Mouse (Mus musculus) heart, adult 2 months (tissue): Measurements from ENCODE around the gene Tcte2. TPM values are rescaled to one million over a fixed set of nuclear protein-coding genes. Genes with fewer than 3 reads are reported as not detected.

Experiments used
- DNase-seq, 2 experiments: peaks; one replicate each; pipeline ENCODE4 v3.0.0; 2021
- H3K27ac ChIP-seq: fragments of 200-600 bp; 2 replicates; pipeline ENCODE4 v1.8.1; 2022
- H3K27me3 ChIP-seq: fragments of 200-500 bp; 2 replicates; pipeline ENCODE4 v1.6.1; 2012; ENCODE audit warnings: mild to moderate bottlenecking, low read length, inconsistent platforms, mixed read lengths; ENCODE audit not compliant: control insufficient read depth, insufficient read depth
- H3K36me3 ChIP-seq: fragments of 200-500 bp; 2 replicates; pipeline ENCODE4 v1.6.1; 2012; ENCODE audit warnings: low read length, inconsistent platforms; ENCODE audit not compliant: control insufficient read depth, insufficient read depth
- H3K4me1 ChIP-seq: fragments of 200-500 bp; 2 replicates; pipeline ENCODE4 v1.6.1; 2011; ENCODE audit warnings: low read length; ENCODE audit not compliant: control insufficient read depth, insufficient read depth
- H3K4me3 ChIP-seq: fragments of 200-600 bp; 2 replicates; pipeline ENCODE4 v1.8.1; 2022
- H3K79me2 ChIP-seq: fragments of 200-500 bp; replicated peaks from 2 replicates; pipeline ENCODE4 v1.6.1; 2012; ENCODE audit warnings: mild to moderate bottlenecking, inconsistent platforms, low read length, moderate library complexity, mixed read lengths; ENCODE audit not compliant: control insufficient read depth, insufficient read depth
- H3K9ac ChIP-seq: fragments of 200-500 bp; 2 replicates; pipeline ENCODE4 v1.6.1; 2012; ENCODE audit warnings: low read depth, mild to moderate bottlenecking, control low read depth, inconsistent platforms, low read length, mixed read lengths
- CTCF ChIP-seq: fragments of 200-600 bp; IDR thresholded peaks from 2 replicates; pipeline ENCODE4 v1.8.1; 2022; ENCODE audit warnings: antibody characterized with exemption, mild to moderate bottlenecking, moderate library complexity
- EP300 ChIP-seq: fragments of 200-500 bp; IDR thresholded peaks from 2 replicates; pipeline ENCODE4 v1.6.1; 2011; ENCODE audit warnings: low read depth, low read length, control low read depth; ENCODE audit not compliant: insufficient read depth
- POLR2A ChIP-seq: fragments of 200-500 bp; IDR thresholded peaks from 2 replicates; pipeline ENCODE4 v1.6.1; 2011; ENCODE audit warnings: mild to moderate bottlenecking, low read depth, low read length, control low read depth; ENCODE audit not compliant: insufficient read depth
- WGBS: fragments of 180-500 bp; shearing (Covaris S2); methylation state at CpG from one replicate; pipeline ENCODE4 v1.1.7; 2018; 5-methylcytosine and 5-hydroxymethylcytosine counted together
- intact Hi-C: fragments of 180-260 bp; cut with DNase I; formaldehyde crosslinking; loops from one replicate; pipeline ENCODE4 v1.15.1; 2025
- polyA plus RNA-seq: library from polyadenylated mRNA; depleted of rRNA; stranded (reverse); fragments of >200 nt; gene quantifications from 2 replicates; pipeline ENCODE4 v1.2.3, GENCODE M21; 2012
- total RNA-seq, 2 experiments: library from RNA; stranded (reverse); gene quantifications; 2 replicates each; pipeline ENCODE4 v1.2.3; 2021

Tcte2 gene
- total and polyA plus RNA-seq, 3 experiments, result 2.5 to 6.3 (median 3.8) TPM

DNA sequence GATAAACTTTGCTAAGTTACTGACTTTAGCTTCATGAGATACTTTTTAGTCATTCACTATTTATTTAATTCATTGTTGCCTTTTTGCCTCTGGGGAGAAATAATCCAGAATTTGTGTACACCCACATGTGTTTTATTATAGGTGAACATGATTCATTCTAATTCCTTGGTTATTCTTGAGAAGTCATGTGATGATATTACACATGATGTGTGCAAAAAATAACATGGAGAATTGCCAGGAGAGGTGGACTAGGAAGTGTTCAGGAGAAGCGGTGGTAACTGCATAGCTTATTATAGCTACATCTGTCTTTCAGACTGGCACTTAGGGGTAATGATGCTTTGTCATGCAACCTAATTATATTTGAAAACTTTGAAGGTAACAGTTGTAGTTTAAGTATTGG lies 2.2 kb upstream of the Tcte2 start:
- WGBS, result 18% methylated on average over 1 of the region's 1 CpGs
- intact Hi-C loops, result no loop called here
- Histone ChIP-seq H3K4me3 (no peak overlapping the region), H3K9ac (no peak overlapping the region), H3K27ac (no peak overlapping the region), H3K27me3 (no peaks in the 10 kb centered on the region), H3K36me3 (peaks cover 2% of the 10 kb centered on the region), H3K79me2 (peaks cover 4% of the 10 kb centered on the region), H3K4me1 (peaks cover 2% of the 10 kb centered on the region; the same call in 1 of the 2 replicates)
- no peak for TF ChIP-seq EP300
- no peak for TF ChIP-seq POLR2A
- TF ChIP-seq CTCF, result no peak
- DNase-seq, result no peak

DNA sequence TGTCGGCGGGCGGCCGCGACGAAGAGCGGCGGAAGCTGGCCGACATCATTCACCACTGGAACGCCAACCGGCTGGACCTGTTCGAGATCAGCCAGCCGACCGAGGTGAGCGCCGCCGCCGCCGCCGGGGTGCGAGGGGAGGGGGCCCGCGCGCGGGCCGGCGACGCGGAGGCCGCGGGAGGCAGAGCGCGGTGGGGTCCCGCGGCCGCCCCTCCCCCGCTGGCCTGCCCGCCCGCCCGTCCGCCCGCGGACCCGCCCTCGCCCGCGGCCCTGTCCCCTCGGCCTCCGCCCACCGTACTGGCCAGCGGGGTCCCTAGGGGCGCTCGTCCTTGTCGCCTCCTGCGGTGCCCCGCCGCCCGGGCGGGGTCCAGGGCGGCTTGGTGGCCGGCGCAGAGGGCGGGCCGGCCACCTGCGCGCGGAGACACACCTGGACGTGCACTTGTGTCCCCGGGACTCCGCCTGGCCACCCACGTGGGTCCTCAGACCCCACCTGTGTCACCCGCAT lies 898 bp downstream of the Tcte2 start:
- Histone ChIP-seq H3K36me3 (peaks cover 2% of the 10 kb centered on the region), H3K4me1 (peaks cover 2% of the 10 kb centered on the region; the same call in 1 of the 2 replicates), H3K79me2 (peaks cover 3% of the 10 kb centered on the region; the same call in 1 of the 2 replicates), H3K9ac (peak overlapping the region; percentile 87), H3K27me3 (no peaks in the 10 kb centered on the region), H3K27ac (peak overlapping the region; percentile 78), H3K4me3 (peak overlapping the region; percentile 63)
- TF ChIP-seq EP300 (no peak), CTCF (no peak), POLR2A (no peak)
- intact Hi-C loops, result loop anchor here (1.0 to 2.0 kb wide), 2 partner anchors 60 to 77 kb away; no protein-coding TSS in a partner anchor
- peak; percentile 32 to 49 for DNase-seq
- 4% methylated on average over 52 of the region's 72 CpGs for WGBS

DNA sequence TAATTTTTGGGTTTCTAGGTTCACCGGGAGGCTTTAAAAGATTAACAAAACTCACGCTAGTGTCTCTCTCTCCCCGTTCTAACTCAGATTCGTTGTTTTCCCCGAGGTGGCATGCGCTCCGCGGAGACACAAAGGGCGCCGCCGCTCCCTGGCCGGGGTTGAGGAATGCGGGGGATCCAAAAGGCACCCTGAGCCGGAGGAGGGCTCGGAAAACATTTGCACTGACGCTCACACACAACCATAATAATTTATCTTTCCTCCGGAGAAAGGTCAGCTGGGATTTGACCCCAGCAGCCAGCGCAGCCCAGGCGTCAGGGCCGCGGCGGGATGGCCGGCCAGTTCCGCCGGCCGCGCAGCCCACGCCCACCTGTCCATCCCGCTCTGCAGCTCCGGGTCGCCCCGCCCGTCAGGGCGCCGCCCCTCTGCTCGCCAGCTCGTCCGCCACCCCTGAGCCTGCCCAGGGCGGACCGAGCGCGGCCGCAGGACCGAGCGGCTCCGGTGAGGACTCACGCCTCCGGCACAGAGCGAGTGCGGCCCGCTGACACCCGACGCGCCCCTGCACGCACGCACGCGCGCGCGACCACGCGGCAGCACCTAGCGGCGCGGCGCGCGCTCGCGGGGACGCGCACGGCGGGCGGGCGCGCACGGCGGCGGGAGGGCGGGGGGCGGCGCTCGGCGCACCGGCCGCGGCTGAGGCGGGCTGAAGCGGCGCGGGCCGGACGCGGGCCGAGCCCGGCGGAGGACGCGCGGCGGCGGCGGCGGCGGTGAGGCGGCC lies 1.6 kb downstream of the Tcte2 start, which contains the start of gene Afdn:
Afdn (plus strand) TSS at position 687 of the 775 bp plus-strand sequence.
- WGBS, result 20% methylated on average over 108 of the region's 108 CpGs
- peak within 1 kb of the TSS; percentile 72 for H3K4me3 ChIP-seq
- intact Hi-C loops, result loop anchor here (1.0 to 2.0 kb wide), 2 partner anchors 59 to 77 kb away; no protein-coding TSS in a partner anchor
- H3K79me2 ChIP-seq, result peaks cover 3% of the 10 kb centered on the region; the same call in 1 of the 2 replicates
- H3K27ac ChIP-seq, result peak within 1 kb of the TSS; percentile 93
- peaks cover 2% of the 10 kb centered on the region; the same call in 1 of the 2 replicates for H3K4me1 ChIP-seq
- no peaks in the 10 kb centered on the region for H3K27me3 ChIP-seq
- peak; percentile 87 to 91 for DNase-seq
- no peak for TF ChIP-seq EP300
- peak; percentile 57; the same call in 1 of the 2 replicates for TF ChIP-seq POLR2A
- peak within 1 kb of the TSS; percentile 88 for H3K9ac ChIP-seq
- H3K36me3 ChIP-seq, result peaks cover 2% of the 10 kb centered on the region

DNA sequence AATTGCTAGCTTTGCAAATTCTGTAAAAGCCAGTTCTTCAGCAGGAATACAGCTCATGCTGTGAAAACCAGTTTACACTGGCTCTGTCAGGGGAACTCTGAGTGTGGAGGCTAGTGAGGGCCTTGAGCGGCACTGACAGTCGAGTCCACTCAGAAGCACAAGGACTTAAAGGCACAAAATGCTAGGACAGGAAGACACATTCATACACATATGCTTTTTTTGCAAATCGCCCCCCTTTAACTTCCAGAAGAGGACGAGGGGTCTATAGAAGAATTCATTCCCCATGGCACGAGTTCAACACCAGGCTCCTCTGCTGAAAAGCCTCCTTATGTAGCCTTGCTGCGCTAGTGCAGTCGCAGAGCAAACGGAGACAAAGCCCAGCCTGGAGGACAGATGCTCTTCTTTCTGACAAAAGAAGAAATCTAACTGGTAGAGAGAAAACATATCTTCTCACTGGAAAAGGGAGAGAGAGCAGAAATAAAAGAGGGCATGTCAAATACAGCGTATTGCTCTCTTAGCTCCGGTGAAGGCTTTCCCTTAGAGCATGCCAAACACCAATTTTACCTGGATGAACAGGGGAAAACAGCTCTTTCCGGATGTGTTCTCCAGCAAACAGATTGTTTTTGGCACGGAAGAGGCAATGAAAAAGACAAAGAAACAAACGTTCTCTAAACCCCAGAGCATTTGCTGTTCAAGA lies 2.3 kb downstream of the Tcte2 start:
- DNase-seq, result no peak
- peak overlapping the region; percentile 72 for H3K4me3 ChIP-seq
- H3K4me1 ChIP-seq, result peaks cover 2% of the 10 kb centered on the region; the same call in 1 of the 2 replicates
- intact Hi-C loops, result no loop called here
- peaks cover 2% of the 10 kb centered on the region for H3K36me3 ChIP-seq
- 19% methylated on average over 13 of the region's 13 CpGs for WGBS
- peak overlapping the region; percentile 93 for H3K27ac ChIP-seq
- H3K9ac ChIP-seq, result peak overlapping the region; percentile 88
- TF ChIP-seq CTCF (no peak), EP300 (no peak), POLR2A (no peak)
- H3K27me3 ChIP-seq, result no peaks in the 10 kb centered on the region
- H3K79me2 ChIP-seq, result peaks cover 3% of the 10 kb centered on the region; the same call in 1 of the 2 replicates

DNA sequence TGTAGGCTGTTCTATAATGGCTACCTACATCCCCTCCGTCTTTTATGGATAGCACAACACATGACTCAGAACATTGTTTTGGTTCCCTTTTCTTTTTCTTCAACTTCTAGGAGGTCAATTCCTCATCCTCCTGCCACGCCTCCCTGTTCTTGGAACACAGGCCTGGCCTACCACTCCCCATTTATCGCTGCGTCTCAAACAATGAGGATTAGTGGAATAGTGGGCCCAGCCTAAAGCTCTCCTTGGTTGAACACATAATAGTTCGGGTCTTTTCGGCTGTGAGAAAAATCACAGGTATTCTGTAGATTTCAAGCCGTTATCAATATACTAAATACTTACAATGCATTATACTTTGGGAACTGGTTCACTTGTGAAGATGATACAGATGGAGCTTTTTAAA lies 3.0 kb downstream of the Tcte2 start:
- H3K36me3 ChIP-seq, result peaks cover 2% of the 10 kb centered on the region
- no peak for DNase-seq
- intact Hi-C loops, result no loop called here
- no peak for TF ChIP-seq CTCF
- no peak for TF ChIP-seq EP300
- TF ChIP-seq POLR2A, result no peak
- peaks cover 2% of the 10 kb centered on the region; the same call in 1 of the 2 replicates for H3K4me1 ChIP-seq
- H3K79me2 ChIP-seq, result peaks cover 3% of the 10 kb centered on the region; the same call in 1 of the 2 replicates
- 87% methylated on average over 7 of the region's 7 CpGs for WGBS
- H3K9ac ChIP-seq, result no peak overlapping the region; the same call in 1 of the 2 replicates
- no peaks in the 10 kb centered on the region for H3K27me3 ChIP-seq
- H3K27ac ChIP-seq, result no peak overlapping the region
- no peak overlapping the region for H3K4me3 ChIP-seq
